Mouse (Mus musculus) liver, embryonic 11.5 days (tissue): ENCODE data around the gene Tob2. TPM values are rescaled to one million over a fixed set of nuclear protein-coding genes. Genes with fewer than 3 reads are reported as not detected.

Experiments used
- ATAC-seq: fragments of 200-750 bp; cut with Nextera tagmentation; replicated peaks from 2 replicates; pipeline ENCODE4 v1.8.0; 2017; ENCODE audit warnings: moderate number of reproducible peaks, mild to moderate bottlenecking, moderate TSS enrichment, moderate library complexity; ENCODE audit not compliant: low FRiP score
- DNase-seq: peaks from one replicate; pipeline ENCODE4 v3.0.0-alpha.2; 2017; ENCODE audit warnings: low spot score
- H3K27ac ChIP-seq: fragments of 300-500 bp; sonication (generic); 2 replicates; pipeline ENCODE4 v1.5.1; 2014; ENCODE audit warnings: mild to moderate bottlenecking, low read depth, low read length, control low read depth
- H3K27me3 ChIP-seq: fragments of 300-500 bp; sonication (generic); replicated peaks from 2 replicates; pipeline ENCODE4 v1.6.1; 2014; ENCODE audit warnings: low read length, mixed read lengths; ENCODE audit not compliant: control insufficient read depth, insufficient read depth
- H3K36me3 ChIP-seq: fragments of 300-500 bp; sonication (generic); 2 replicates; pipeline ENCODE4 v1.6.1; 2014; ENCODE audit warnings: mild to moderate bottlenecking, low read length, moderate library complexity, mixed read lengths; ENCODE audit not compliant: control insufficient read depth, insufficient read depth
- H3K4me1 ChIP-seq: fragments of 300-500 bp; sonication (generic); replicated peaks from 2 replicates; pipeline ENCODE4 v1.6.1; 2014; ENCODE audit warnings: low read length, mixed read lengths; ENCODE audit not compliant: control insufficient read depth, insufficient read depth
- H3K4me2 ChIP-seq: fragments of 300-500 bp; sonication (generic); 2 replicates; pipeline ENCODE4 v1.6.1; 2014; ENCODE audit warnings: mild to moderate bottlenecking, control low read depth, moderate library complexity
- H3K4me3 ChIP-seq: fragments of 300-500 bp; sonication (generic); 2 replicates; pipeline ENCODE4 v1.5.1; 2014; ENCODE audit warnings: low read depth, low read length, control low read depth
- H3K9ac ChIP-seq: fragments of 300-500 bp; sonication (generic); 2 replicates; pipeline ENCODE4 v1.6.1; 2014; ENCODE audit warnings: low read depth, low read length, control low read depth
- H3K9me3 ChIP-seq: fragments of 300-500 bp; sonication (generic); 2 replicates; pipeline ENCODE4 v1.6.1; 2016; ENCODE audit warnings: low read length, inconsistent platforms, mixed read lengths; ENCODE audit not compliant: control insufficient read depth
- WGBS: fragments of 180-500 bp; shearing (Covaris S2); extraction: QIAGEN DNeasy Blood & Tissue Kit; methylation state at CpG from one replicate; pipeline ENCODE4 v1.1.7; 2014; 5-methylcytosine and 5-hydroxymethylcytosine counted together
- polyA plus RNA-seq: library from polyadenylated mRNA; unstranded; fragments of >200 nt; fragmentation: Nextera tagmentation; extraction: Ambion mirVana; gene quantifications from 2 replicates; pipeline ENCODE4 v1.2.1, GENCODE M21; 2014

Gene Tob2
- polyA plus RNA-seq, 1 experiment from 2014 or later = 18.3 TPM

DNA sequence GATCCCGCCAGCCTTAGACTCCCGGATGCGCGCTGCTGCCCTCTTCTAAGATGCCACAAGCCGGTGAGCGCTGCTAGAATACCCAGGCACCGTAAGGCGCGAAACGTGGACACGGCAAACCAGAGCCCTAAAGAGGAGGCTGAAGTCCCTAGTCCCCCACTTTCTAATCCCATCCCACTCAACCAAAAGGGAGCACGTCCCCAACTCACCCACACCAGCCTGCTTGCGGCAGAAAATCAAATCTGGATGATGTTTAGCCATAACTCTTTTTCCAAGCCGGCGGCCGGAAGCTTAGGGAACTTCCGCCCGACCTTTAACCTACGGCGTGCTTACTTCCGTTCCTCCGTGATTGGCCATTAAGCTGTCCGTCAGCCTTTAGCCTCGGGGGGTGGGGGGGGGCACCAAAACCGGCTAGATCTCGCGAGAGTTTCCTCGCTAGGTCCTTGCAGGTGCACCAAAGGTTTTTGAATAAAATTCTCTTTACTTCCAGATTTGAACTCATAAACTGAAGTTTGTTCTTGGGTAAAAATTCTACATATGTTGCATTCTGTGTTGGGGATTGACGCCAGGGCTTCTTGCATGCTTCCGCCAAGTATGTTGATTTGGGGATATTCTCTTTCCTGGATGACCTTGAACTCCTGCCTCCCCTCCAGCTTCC lies 13.1 kb upstream of the Tob2 start, which contains the start of gene Phf5a:
Gene Phf5a, minus strand, starts transcription at position 308 of the 658 bp plus-strand sequence.
- peak within 1 kb of the TSS; percentile 94 for H3K4me3 ChIP-seq
- H3K4me2 ChIP-seq = peak within 1 kb of the TSS; percentile 85
- peak within 1 kb of the TSS; percentile 97 for H3K27ac ChIP-seq
- peak within 1 kb of the TSS; percentile 89 for H3K9ac ChIP-seq
- peak; percentile 93 for DNase-seq
- under 1% methylated on average over 30 of the region's 30 CpGs for WGBS
- ATAC-seq = peak; percentile 87
- H3K27me3 ChIP-seq = no peaks in the 10 kb centered on the region
- no peaks in the 10 kb centered on the region for H3K9me3 ChIP-seq
- peaks cover 35% of the 10 kb centered on the region for H3K36me3 ChIP-seq
- peaks cover 13% of the 10 kb centered on the region for H3K4me1 ChIP-seq

DNA sequence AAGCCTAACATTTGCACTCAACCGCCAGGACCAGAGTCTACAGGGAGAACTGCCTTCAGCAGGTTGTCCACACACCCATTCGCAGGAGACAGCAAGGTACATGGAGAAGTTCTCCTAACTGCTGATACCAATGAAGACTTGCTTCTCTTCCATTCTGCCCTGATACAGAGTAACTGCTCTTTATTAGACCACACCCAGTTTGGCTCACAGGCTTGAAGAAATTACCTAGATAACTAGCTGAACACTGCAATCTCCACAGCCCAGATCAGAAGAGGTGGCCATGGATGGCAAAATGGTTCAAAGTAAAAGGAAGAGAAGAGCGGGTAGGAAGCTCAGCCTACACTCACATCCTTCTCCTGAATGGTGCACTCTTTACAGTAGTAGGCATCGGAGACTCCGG lies 11.4 kb upstream of the Tob2 start:
- Histone ChIP-seq H3K27ac (peak overlapping the region; percentile 79), H3K4me1 (peaks cover 13% of the 10 kb centered on the region), H3K9ac (peak overlapping the region; percentile 32), H3K4me3 (peak overlapping the region; percentile 94; the same call in 1 of the 2 replicates), H3K9me3 (no peaks in the 10 kb centered on the region), H3K36me3 (peaks cover 44% of the 10 kb centered on the region), H3K4me2 (peak overlapping the region; percentile 77), H3K27me3 (no peaks in the 10 kb centered on the region)
- ATAC-seq (peak; percentile 57), DNase-seq (no peak)
- 91% methylated on average over 5 of the region's 5 CpGs for WGBS

DNA sequence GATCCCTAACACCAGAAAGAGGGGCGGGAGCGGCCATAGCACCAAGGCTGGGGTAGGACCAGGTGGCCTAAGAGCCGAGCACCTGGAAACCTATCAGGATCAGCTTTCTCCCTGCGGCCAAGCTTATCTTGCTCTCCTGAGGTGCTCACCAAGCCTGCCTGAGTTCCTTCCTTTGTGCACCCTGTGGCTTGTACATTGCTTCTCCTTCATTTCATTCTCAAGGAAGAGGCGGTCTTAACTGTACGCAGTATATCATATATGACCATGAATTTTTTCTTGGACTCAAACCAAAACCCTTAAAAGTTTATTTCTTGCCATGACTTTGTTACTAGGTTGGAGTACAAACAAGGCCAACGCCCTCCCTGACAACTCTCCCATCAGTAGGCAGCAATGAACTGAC lies 5.6 kb upstream of the Tob2 start:
- H3K4me2 ChIP-seq = no peak overlapping the region
- no peak for ATAC-seq
- no peak overlapping the region for H3K9ac ChIP-seq
- H3K36me3 ChIP-seq = peaks cover 31% of the 10 kb centered on the region
- H3K4me3 ChIP-seq = no peak overlapping the region
- H3K9me3 ChIP-seq = no peaks in the 10 kb centered on the region
- H3K4me1 ChIP-seq = peaks cover 3% of the 10 kb centered on the region; the same call in 1 of the 2 replicates
- no peak overlapping the region for H3K27ac ChIP-seq
- WGBS = 85% methylated on average over 7 of the region's 7 CpGs
- DNase-seq = no peak
- no peaks in the 10 kb centered on the region for H3K27me3 ChIP-seq

GRCm38 (mm10) chr15:81860471-81861135 lies 2.0 kb upstream of the Tob2 start:
- peak overlapping the region; percentile 90; the same call in 1 of the 2 replicates for H3K4me3 ChIP-seq
- 0 out of 2 replicates have a peak, but pooled peaks cover 6% of the 10 kb centered on the region for H3K4me1 ChIP-seq
- H3K4me2 ChIP-seq = peak overlapping the region; percentile 98
- peak overlapping the region; percentile 53; the same call in 1 of the 2 replicates for H3K27ac ChIP-seq
- peaks cover 5% of the 10 kb centered on the region for H3K36me3 ChIP-seq
- no peak for DNase-seq
- no peaks in the 10 kb centered on the region for H3K27me3 ChIP-seq
- no peak for ATAC-seq
- no peak overlapping the region for H3K9ac ChIP-seq
- 39% methylated on average over 8 of the region's 8 CpGs for WGBS
- no peaks in the 10 kb centered on the region for H3K9me3 ChIP-seq

GRCm38 (mm10) chr15:81859330-81860255 lies 997 bp upstream of the Tob2 start:
- Histone ChIP-seq H3K27me3 (no peaks in the 10 kb centered on the region), H3K4me3 (peak overlapping the region; percentile 90), H3K4me1 (peaks cover 9% of the 10 kb centered on the region; the same call in 1 of the 2 replicates), H3K36me3 (no peaks in the 10 kb centered on the region), H3K27ac (peak overlapping the region; percentile 94), H3K9me3 (no peaks in the 10 kb centered on the region), H3K9ac (peak overlapping the region; percentile 84), H3K4me2 (peak overlapping the region; percentile 98)
- DNase-seq = peak; percentile 86
- 1% methylated on average over 39 of the region's 39 CpGs for WGBS
- ATAC-seq = peak; percentile 79

- H3K4me1 ChIP-seq = peaks cover 9% of the 10 kb centered on the region; the same call in 1 of the 2 replicates
- no peaks in the 10 kb centered on the region for H3K9me3 ChIP-seq
- ATAC-seq (peak; percentile 37), DNase-seq (peak; percentile 95)
- peak overlapping the region; percentile 98 for H3K4me2 ChIP-seq
- WGBS = under 1% methylated on average over 23 of the region's 23 CpGs
- peaks cover 2% of the 10 kb centered on the region; the same call in 1 of the 2 replicates for H3K36me3 ChIP-seq
- peak overlapping the region; percentile 90 for H3K4me3 ChIP-seq
- no peaks in the 10 kb centered on the region for H3K27me3 ChIP-seq
- peak overlapping the region; percentile 94 for H3K27ac ChIP-seq
- peak overlapping the region; percentile 84 for H3K9ac ChIP-seq
Observed at GRCm38 (mm10) chr15:81858138-81858516, 469 bp downstream of the Tob2 start.

DNA sequence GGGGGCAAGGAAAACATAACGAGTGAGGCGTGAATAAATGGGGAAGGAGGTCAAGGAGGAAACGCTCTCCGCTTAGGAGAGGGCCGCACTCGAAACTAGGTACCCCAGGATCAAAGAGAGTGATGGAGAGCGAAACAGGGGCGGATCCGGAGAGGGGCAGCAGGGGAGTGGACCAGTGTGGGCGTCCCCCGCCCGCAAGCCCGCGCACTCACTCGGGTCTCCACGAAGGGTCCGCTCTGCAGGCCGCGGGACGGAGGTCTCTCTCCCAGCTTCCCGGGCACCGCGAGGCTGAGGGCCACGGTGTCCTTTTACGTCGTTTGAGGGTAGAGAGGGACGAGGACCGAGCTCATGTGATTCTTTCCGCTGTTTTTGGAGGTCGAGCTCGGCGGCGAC lies 876 bp downstream of the Tob2 start:
- ATAC-seq = peak; percentile 22; the same call in 1 of the 2 replicates
- Histone ChIP-seq H3K4me1 (peaks cover 9% of the 10 kb centered on the region; the same call in 1 of the 2 replicates), H3K27me3 (no peaks in the 10 kb centered on the region), H3K4me2 (peak overlapping the region; percentile 98), H3K9me3 (no peaks in the 10 kb centered on the region), H3K4me3 (peak overlapping the region; percentile 90), H3K9ac (peak overlapping the region; percentile 84), H3K27ac (peak overlapping the region; percentile 94), H3K36me3 (peaks cover 2% of the 10 kb centered on the region; the same call in 1 of the 2 replicates)
- DNase-seq = no peak
- WGBS = under 1% methylated on average over 33 of the region's 33 CpGs
